Mouse (Mus musculus): ENCODE results near the gene 1810062G17Rik. TPM values are rescaled to one million over a fixed set of nuclear protein-coding genes. Genes with fewer than 3 reads are reported as not detected.

Gene 1810062G17Rik
- polyA plus RNA-seq, 2 experiments, result 2.0 TPM

DNA sequence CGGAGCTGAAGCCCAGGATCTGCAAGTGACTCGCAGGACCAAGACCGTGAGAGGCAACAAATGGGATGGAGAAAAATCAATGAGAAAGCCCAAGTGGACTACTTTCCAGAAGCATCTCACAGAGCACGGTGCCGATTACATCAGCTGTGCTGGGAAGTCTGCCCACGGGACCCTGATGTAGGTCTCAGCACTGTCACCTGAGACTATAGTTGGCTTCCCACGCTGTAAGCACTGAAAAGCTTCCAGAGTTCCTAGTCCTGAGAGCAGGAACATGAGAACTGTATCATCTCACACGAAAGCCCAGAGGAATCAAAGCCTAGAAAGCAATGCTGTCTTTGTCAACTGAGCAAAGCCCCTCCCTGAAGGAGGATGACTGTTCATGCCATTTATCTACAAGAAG lies 20.6 kb upstream of the 1810062G17Rik start:
- H3K4me3 ChIP-seq (replicated peaks; ENCODE audit: low read length), result no peak overlapping the region
- ATAC-seq (ENCODE audit: low FRiP score, low read depth) (no peak), DNase-seq (ENCODE audit: low spot score) (no peak)
- TF ChIP-seq POLR2A (IDR thresholded peaks at IDR 0.05; ENCODE audit: borderline replicate concordance, extremely low read depth, insufficient read depth, insufficient read length), result no peak
- no peaks in the 10 kb centered on the region for H3K9me3 ChIP-seq (ENCODE audit: control insufficient read depth, low read length)
- no peak overlapping the region for H3K9ac ChIP-seq (ENCODE audit: low read depth, low read length, severe bottlenecking)
- H3K36me3 ChIP-seq (ENCODE audit: control insufficient read depth, insufficient read depth, low read length), result peaks cover 84% of the 10 kb centered on the region
- H3K4me1 ChIP-seq (ENCODE audit: control insufficient read depth, insufficient read depth, low read length), result no peaks in the 10 kb centered on the region
- H3K27ac ChIP-seq (replicated peaks; ENCODE audit: low read depth, low read length), result no peak overlapping the region
- H3K27me3 ChIP-seq (ENCODE audit: control insufficient read depth, insufficient read depth, low read length), result no peaks in the 10 kb centered on the region
- 91% methylated on average over 8 of the region's 8 CpGs for WGBS
- no peak overlapping the region for H3K4me2 ChIP-seq (replicated peaks; ENCODE audit: low read depth, low read length, severe bottlenecking)

GRCm38 (mm10) chr3:36455566-36455965 lies 20.2 kb upstream of the 1810062G17Rik start:
- no peak overlapping the region for H3K9ac ChIP-seq (ENCODE audit: low read depth, low read length, severe bottlenecking)
- no peak overlapping the region for H3K4me3 ChIP-seq (replicated peaks; ENCODE audit: low read length)

DNA sequence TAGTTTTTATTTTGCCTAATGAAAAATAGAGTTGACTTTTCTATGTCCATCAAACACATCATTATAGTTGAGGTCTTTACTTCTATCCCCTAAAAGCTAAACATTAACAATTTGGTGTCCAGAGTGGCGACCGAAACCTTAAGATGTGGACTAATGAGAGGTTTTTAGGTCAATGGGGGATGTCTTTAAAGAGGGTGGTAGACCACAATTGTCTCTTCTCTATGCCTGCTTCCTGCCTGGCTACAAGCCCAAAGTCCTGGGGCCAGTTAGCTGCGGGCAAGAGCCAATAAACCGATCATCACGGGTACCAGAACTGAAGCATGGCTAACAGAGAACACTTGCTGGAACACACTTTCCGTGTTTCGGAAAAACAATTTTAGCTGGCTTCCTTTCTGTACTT lies 15.0 kb upstream of the 1810062G17Rik start:
- TF ChIP-seq POLR2A (IDR thresholded peaks at IDR 0.05; ENCODE audit: borderline replicate concordance, extremely low read depth, insufficient read depth, insufficient read length), result no peak
- ATAC-seq (ENCODE audit: low FRiP score, low read depth) (no peak), DNase-seq (ENCODE audit: low spot score) (no peak)
- H3K27me3 ChIP-seq (ENCODE audit: control insufficient read depth, insufficient read depth, low read length), result no peaks in the 10 kb centered on the region
- H3K4me1 ChIP-seq (ENCODE audit: control insufficient read depth, insufficient read depth, low read length), result no peaks in the 10 kb centered on the region
- peaks cover 68% of the 10 kb centered on the region for H3K36me3 ChIP-seq (ENCODE audit: control insufficient read depth, insufficient read depth, low read length)
- no peaks in the 10 kb centered on the region for H3K9me3 ChIP-seq (ENCODE audit: control insufficient read depth, low read length)
- no peak overlapping the region for H3K4me2 ChIP-seq (replicated peaks; ENCODE audit: low read depth, low read length, severe bottlenecking)
- H3K27ac ChIP-seq (replicated peaks; ENCODE audit: low read depth, low read length), result no peak overlapping the region
- no peak overlapping the region for H3K9ac ChIP-seq (ENCODE audit: low read depth, low read length, severe bottlenecking)
- no peak overlapping the region for H3K4me3 ChIP-seq (replicated peaks; ENCODE audit: low read length)
- 63% methylated on average over 7 of the region's 7 CpGs for WGBS

More at GRCm38 (mm10) chr3:36455566-36455965, 20.2 kb upstream of the 1810062G17Rik start:
- Histone ChIP-seq H3K9me3 (ENCODE audit: control insufficient read depth, low read length) (no peaks in the 10 kb centered on the region), H3K27me3 (ENCODE audit: control insufficient read depth, insufficient read depth, low read length) (no peaks in the 10 kb centered on the region), H3K4me1 (ENCODE audit: control insufficient read depth, insufficient read depth, low read length) (no peaks in the 10 kb centered on the region), H3K36me3 (ENCODE audit: control insufficient read depth, insufficient read depth, low read length) (peaks cover 81% of the 10 kb centered on the region), H3K27ac (replicated peaks; ENCODE audit: low read depth, low read length) (no peak overlapping the region), H3K4me2 (replicated peaks; ENCODE audit: low read depth, low read length, severe bottlenecking) (no peak overlapping the region)
- DNase-seq (ENCODE audit: low spot score), result no peak
- 78% methylated on average over 3 of the region's 3 CpGs for WGBS
- ATAC-seq (ENCODE audit: low FRiP score, low read depth), result no peak
- TF ChIP-seq POLR2A (IDR thresholded peaks at IDR 0.05; ENCODE audit: borderline replicate concordance, extremely low read depth, insufficient read depth, insufficient read length), result no peak

GRCm38 (mm10) chr3:36461819-36462218 lies 13.9 kb upstream of the 1810062G17Rik start:
- Histone ChIP-seq H3K4me1 (ENCODE audit: control insufficient read depth, insufficient read depth, low read length) (no peaks in the 10 kb centered on the region), H3K36me3 (ENCODE audit: control insufficient read depth, insufficient read depth, low read length) (peaks cover 61% of the 10 kb centered on the region), H3K4me2 (replicated peaks; ENCODE audit: low read depth, low read length, severe bottlenecking) (no peak overlapping the region), H3K27me3 (ENCODE audit: control insufficient read depth, insufficient read depth, low read length) (no peaks in the 10 kb centered on the region), H3K9me3 (ENCODE audit: control insufficient read depth, low read length) (no peaks in the 10 kb centered on the region), H3K9ac (ENCODE audit: low read depth, low read length, severe bottlenecking) (no peak overlapping the region), H3K27ac (replicated peaks; ENCODE audit: low read depth, low read length) (no peak overlapping the region), H3K4me3 (replicated peaks; ENCODE audit: low read length) (no peak overlapping the region)
- no peak for TF ChIP-seq POLR2A (IDR thresholded peaks at IDR 0.05; ENCODE audit: borderline replicate concordance, extremely low read depth, insufficient read depth, insufficient read length)
- WGBS, result 47% methylated on average over 5 of the region's 5 CpGs
- DNase-seq (ENCODE audit: low spot score) (no peak), ATAC-seq (ENCODE audit: low FRiP score, low read depth) (no peak)

GRCm38 (mm10) chr3:36462348-36462747 lies 13.4 kb upstream of the 1810062G17Rik start:
- WGBS, result 10% methylated on average over 1 of the region's 1 CpGs
- DNase-seq (ENCODE audit: low spot score) (no peak), ATAC-seq (ENCODE audit: low FRiP score, low read depth) (no peak)
- Histone ChIP-seq H3K9me3 (ENCODE audit: control insufficient read depth, low read length) (no peaks in the 10 kb centered on the region), H3K36me3 (ENCODE audit: control insufficient read depth, insufficient read depth, low read length) (peaks cover 56% of the 10 kb centered on the region), H3K27ac (replicated peaks; ENCODE audit: low read depth, low read length) (no peak overlapping the region), H3K27me3 (ENCODE audit: control insufficient read depth, insufficient read depth, low read length) (no peaks in the 10 kb centered on the region), H3K4me1 (ENCODE audit: control insufficient read depth, insufficient read depth, low read length) (no peaks in the 10 kb centered on the region), H3K9ac (ENCODE audit: low read depth, low read length, severe bottlenecking) (no peak overlapping the region), H3K4me3 (replicated peaks; ENCODE audit: low read length) (no peak overlapping the region), H3K4me2 (replicated peaks; ENCODE audit: low read depth, low read length, severe bottlenecking) (no peak overlapping the region)
- no peak for TF ChIP-seq POLR2A (IDR thresholded peaks at IDR 0.05; ENCODE audit: borderline replicate concordance, extremely low read depth, insufficient read depth, insufficient read length)

DNA sequence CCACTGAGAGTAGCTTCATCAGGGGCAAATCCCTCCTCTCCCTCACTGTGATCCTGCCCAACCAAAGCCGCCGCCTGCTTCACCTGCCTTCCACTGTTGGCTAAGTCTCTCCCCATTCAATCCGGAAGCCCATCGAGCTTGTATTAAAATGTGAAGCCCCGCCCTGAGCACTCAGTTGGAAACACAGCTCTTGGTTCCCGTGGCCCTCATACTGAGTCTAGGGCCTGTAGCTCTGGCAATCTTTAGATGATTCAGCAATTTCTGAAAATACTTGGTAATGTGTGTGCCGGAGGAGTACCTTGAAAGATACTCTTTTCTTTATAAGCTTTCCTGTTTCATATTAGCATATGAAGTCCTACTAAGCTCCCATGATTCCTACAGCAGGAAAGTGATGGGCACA lies 10.2 kb upstream of the 1810062G17Rik start:
- H3K4me1 ChIP-seq (ENCODE audit: control insufficient read depth, insufficient read depth, low read length), result no peaks in the 10 kb centered on the region
- no peak overlapping the region for H3K9ac ChIP-seq (ENCODE audit: low read depth, low read length, severe bottlenecking)
- ATAC-seq (ENCODE audit: low FRiP score, low read depth) (no peak), DNase-seq (ENCODE audit: low spot score) (no peak)
- no peak for TF ChIP-seq POLR2A (IDR thresholded peaks at IDR 0.05; ENCODE audit: borderline replicate concordance, extremely low read depth, insufficient read depth, insufficient read length)
- H3K4me3 ChIP-seq (replicated peaks; ENCODE audit: low read length), result no peak overlapping the region
- no peaks in the 10 kb centered on the region for H3K27me3 ChIP-seq (ENCODE audit: control insufficient read depth, insufficient read depth, low read length)
- H3K9me3 ChIP-seq (ENCODE audit: control insufficient read depth, low read length), result no peaks in the 10 kb centered on the region
- 63% methylated on average over 7 of the region's 7 CpGs for WGBS
- H3K4me2 ChIP-seq (replicated peaks; ENCODE audit: low read depth, low read length, severe bottlenecking), result no peak overlapping the region
- H3K27ac ChIP-seq (replicated peaks; ENCODE audit: low read depth, low read length), result no peak overlapping the region
- H3K36me3 ChIP-seq (ENCODE audit: control insufficient read depth, insufficient read depth, low read length), result peaks cover 28% of the 10 kb centered on the region

Measured in limb, embryonic 14.5 days (tissue).